Mouse (Mus musculus) stomach, postnatal 0 days (tissue): ENCODE data around the gene Zmym2. TPM values are rescaled to one million over a fixed set of nuclear protein-coding genes. Genes with fewer than 3 reads are reported as not detected.

Source experiments
- ATAC-seq: fragments of 200-750 bp; cut with Nextera tagmentation; 2 replicates; pipeline ENCODE4 v1.8.0; 2017; ENCODE audit not compliant: low FRiP score, low TSS enrichment
- DNase-seq: peaks from one replicate; pipeline ENCODE4 v3.0.0-alpha.2; 2016; ENCODE audit warnings: low spot score
- H3K27ac ChIP-seq: fragments of 300-500 bp; sonication (generic); replicated peaks from 2 replicates; pipeline ENCODE4 v1.5.1; 2014; ENCODE audit warnings: mild to moderate bottlenecking, control low read depth
- H3K27me3 ChIP-seq: fragments of 300-500 bp; sonication (generic); 2 replicates; pipeline ENCODE4 v1.6.1; 2014; ENCODE audit warnings: low read length; ENCODE audit not compliant: control insufficient read depth, insufficient read depth
- H3K36me3 ChIP-seq: fragments of 300-500 bp; sonication (generic); 2 replicates; pipeline ENCODE4 v1.6.1; 2014; ENCODE audit warnings: low read length, mixed read lengths; ENCODE audit not compliant: control insufficient read depth, insufficient read depth
- H3K4me1 ChIP-seq: fragments of 300-500 bp; sonication (generic); replicated peaks from 2 replicates; pipeline ENCODE4 v1.6.1; 2014; ENCODE audit warnings: antibody characterized with exemption; ENCODE audit not compliant: control insufficient read depth, insufficient read depth
- H3K4me2 ChIP-seq: fragments of 300-500 bp; sonication (generic); replicated peaks from 2 replicates; pipeline ENCODE4 v1.6.1; 2014; ENCODE audit warnings: low read depth, mild to moderate bottlenecking, control low read depth, moderate library complexity
- H3K4me3 ChIP-seq: fragments of 300-500 bp; sonication (generic); 2 replicates; pipeline ENCODE4 v1.5.1; 2014; ENCODE audit warnings: low read depth, low read length, control low read depth
- H3K9ac ChIP-seq: fragments of 300-500 bp; sonication (generic); 2 replicates; pipeline ENCODE4 v1.6.1; 2014; ENCODE audit warnings: mild to moderate bottlenecking, low read length, control low read depth, mixed read lengths
- H3K9me3 ChIP-seq: fragments of 300-500 bp; sonication (generic); 2 replicates; pipeline ENCODE4 v1.6.1; 2016; ENCODE audit warnings: low read length; ENCODE audit not compliant: control insufficient read depth
- CTCF ChIP-seq: IDR thresholded peaks from 2 replicates; pipeline ENCODE4 v1.5.1; 2016; ENCODE audit warnings: antibody characterized with exemption, low read depth, mild to moderate bottlenecking, moderate library complexity
- EP300 ChIP-seq: optimal IDR thresholded peaks from 2 replicates; pipeline ENCODE3; 2016; ENCODE audit warnings: antibody characterized with exemption
- WGBS: fragments of 180-500 bp; shearing (Covaris S2); extraction: QIAGEN DNeasy Blood & Tissue Kit; methylation state at CpG from one replicate; pipeline ENCODE4 v1.1.7; 2014; 5-methylcytosine and 5-hydroxymethylcytosine counted together
- polyA plus RNA-seq: library from polyadenylated mRNA; unstranded; fragments of >200 nt; fragmentation: Nextera tagmentation; extraction: Ambion mirVana; gene quantifications from 2 replicates; pipeline ENCODE4 v1.2.1, GENCODE M21; 2015

Gene Zmym2
- polyA plus RNA-seq, 1 experiment from 2014 or later: 11.1 TPM

DNA sequence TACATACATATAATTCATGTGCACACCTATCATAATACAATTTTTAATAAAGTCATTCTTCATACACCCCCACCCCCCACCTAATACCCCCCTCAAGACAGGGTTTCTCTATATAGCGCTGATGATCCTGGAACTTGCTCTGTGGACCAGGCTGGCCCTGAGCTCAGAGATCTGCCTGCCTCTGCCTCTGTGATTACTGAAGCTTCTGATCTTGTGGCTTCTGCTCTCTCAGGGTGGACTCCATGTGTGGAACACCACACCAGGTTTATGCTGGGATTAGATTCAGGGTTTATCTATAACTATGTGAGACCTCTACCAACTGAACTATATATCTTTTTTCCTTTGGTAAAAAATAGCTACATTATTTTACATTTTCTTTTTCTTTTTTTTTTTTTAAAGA is 10.1 kb downstream of the Zmym2 start:
- no peaks in the 10 kb centered on the region for H3K9me3 ChIP-seq
- no peak overlapping the region for H3K27ac ChIP-seq
- no peaks in the 10 kb centered on the region for H3K4me1 ChIP-seq
- TF ChIP-seq CTCF (no peak), EP300 (no peak)
- no peaks in the 10 kb centered on the region for H3K27me3 ChIP-seq
- WGBS: 90% methylated on average over 1 of the region's 1 CpGs
- H3K4me2 ChIP-seq: no peak overlapping the region
- no peak for ATAC-seq
- DNase-seq: no peak
- H3K4me3 ChIP-seq: no peak overlapping the region
- H3K36me3 ChIP-seq: no peaks in the 10 kb centered on the region
- no peak overlapping the region for H3K9ac ChIP-seq

DNA sequence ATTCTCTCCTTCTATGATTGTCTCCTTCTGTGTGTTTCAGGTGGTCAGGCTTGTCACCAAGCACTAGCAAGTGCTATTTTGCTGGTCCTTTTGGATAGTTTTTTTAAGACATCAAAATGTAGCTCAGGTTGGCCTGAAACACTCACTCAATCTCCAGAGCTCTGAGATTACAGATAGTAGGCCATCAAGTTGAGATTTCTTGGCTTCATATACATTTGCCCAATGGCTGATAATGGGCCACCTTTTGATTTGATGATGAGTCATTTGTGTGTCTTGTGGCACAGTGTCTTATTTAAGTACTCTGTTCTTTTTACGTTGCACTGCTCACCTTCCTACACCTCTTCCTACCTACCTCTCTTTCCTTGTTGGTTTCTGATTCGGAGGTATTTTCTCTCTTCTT is 11.0 kb downstream of the Zmym2 start:
- H3K4me2 ChIP-seq: no peak overlapping the region
- ATAC-seq: no peak

DNA sequence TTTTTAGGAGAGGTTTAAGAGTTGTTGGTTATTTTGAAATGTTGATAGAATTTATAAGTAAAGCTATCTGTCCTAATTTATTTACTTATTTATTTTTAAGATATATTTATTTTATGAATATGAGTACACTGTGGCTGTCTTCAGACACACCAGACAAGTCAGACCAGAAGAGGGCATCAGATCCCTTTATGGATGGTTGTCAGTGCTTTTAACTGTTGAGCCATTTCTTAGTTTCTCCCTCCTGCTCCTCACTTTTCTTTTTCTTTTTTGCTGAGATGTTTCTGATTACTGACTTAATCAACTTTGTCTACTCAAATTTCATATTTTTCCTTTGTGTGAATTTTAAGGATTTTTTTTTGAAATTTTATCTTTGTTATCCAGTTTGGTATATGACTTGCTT is 13.2 kb downstream of the Zmym2 start:
- no peaks in the 10 kb centered on the region for H3K9me3 ChIP-seq
- H3K36me3 ChIP-seq: peaks cover 5% of the 10 kb centered on the region; the same call in 1 of the 2 replicates
- H3K4me2 ChIP-seq: no peak overlapping the region

More for the DNA sequence above, 11.0 kb downstream of the Zmym2 start:
- H3K9me3 ChIP-seq: no peaks in the 10 kb centered on the region
- no peak for DNase-seq
- H3K27ac ChIP-seq: no peak overlapping the region
- H3K27me3 ChIP-seq: no peaks in the 10 kb centered on the region
- no peak overlapping the region for H3K4me3 ChIP-seq
- WGBS: 87% methylated on average over 2 of the region's 2 CpGs
- no peak overlapping the region for H3K9ac ChIP-seq
- no peak for TF ChIP-seq EP300
- no peaks in the 10 kb centered on the region for H3K36me3 ChIP-seq
- H3K4me1 ChIP-seq: no peaks in the 10 kb centered on the region

DNA sequence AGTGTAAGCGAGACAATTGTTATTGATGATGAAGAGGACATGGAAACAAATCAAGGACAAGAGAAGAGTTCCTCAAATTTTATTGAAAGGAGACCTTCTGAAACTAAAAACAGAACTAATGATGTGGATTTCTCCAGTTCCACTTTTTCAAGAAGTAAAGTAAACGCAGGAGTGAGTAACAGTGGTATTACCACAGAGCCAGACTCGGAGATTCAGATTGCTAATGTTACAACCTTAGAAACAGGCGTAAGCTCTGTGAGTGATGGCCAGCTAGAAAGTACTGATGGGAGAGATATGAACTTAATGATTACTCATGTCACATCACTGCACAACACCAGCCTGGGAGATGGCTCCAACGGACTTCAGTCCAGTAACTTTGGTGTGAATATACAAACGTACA is 16.6 kb downstream of the Zmym2 start:
- Histone ChIP-seq H3K4me2 (no peak overlapping the region), H3K4me3 (no peak overlapping the region), H3K4me1 (no peaks in the 10 kb centered on the region), H3K36me3 (peaks cover 5% of the 10 kb centered on the region; the same call in 1 of the 2 replicates), H3K9me3 (no peaks in the 10 kb centered on the region), H3K27ac (no peak overlapping the region), H3K27me3 (no peaks in the 10 kb centered on the region), H3K9ac (no peak overlapping the region)
- WGBS: 77% methylated on average over 6 of the region's 6 CpGs
- ATAC-seq (no peak), DNase-seq (no peak)
- TF ChIP-seq CTCF (no peak), EP300 (no peak)

More for the DNA sequence above, 13.2 kb downstream of the Zmym2 start:
- no peak overlapping the region for H3K9ac ChIP-seq
- no peak overlapping the region for H3K27ac ChIP-seq
- ATAC-seq (no peak), DNase-seq (no peak)
- no peaks in the 10 kb centered on the region for H3K4me1 ChIP-seq
- H3K4me3 ChIP-seq: no peak overlapping the region
- H3K27me3 ChIP-seq: no peaks in the 10 kb centered on the region
- TF ChIP-seq CTCF (no peak), EP300 (no peak)

DNA sequence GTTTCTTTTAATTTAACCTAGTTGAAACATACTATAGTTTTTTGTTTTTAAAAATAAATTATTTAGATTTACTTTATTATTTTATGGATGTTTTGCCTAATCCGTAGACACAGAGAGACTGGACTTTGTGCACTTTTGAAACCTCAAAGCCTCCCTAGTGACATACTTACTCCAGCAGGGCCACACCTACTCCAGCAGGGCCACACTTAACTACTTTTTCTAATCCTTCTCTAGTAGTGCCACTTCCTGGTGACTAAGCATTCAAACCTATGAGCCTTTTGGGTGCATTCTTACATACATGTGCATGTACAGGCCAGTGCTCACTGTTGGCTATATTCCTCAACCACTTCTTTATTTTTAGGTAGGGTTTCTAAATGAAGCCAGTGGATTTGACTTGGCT is 19.2 kb downstream of the Zmym2 start:
- H3K4me2 ChIP-seq: no peak overlapping the region
- 83% methylated on average over 1 of the region's 1 CpGs for WGBS
- no peaks in the 10 kb centered on the region for H3K27me3 ChIP-seq
- H3K4me3 ChIP-seq: no peak overlapping the region
- peaks cover 5% of the 10 kb centered on the region; the same call in 1 of the 2 replicates for H3K36me3 ChIP-seq
- no peak for TF ChIP-seq CTCF
- TF ChIP-seq EP300: no peak
- no peak overlapping the region for H3K27ac ChIP-seq
- DNase-seq (no peak), ATAC-seq (peak; percentile 49; the same call in 1 of the 2 replicates)
- H3K9ac ChIP-seq: no peak overlapping the region
- H3K4me1 ChIP-seq: no peaks in the 10 kb centered on the region
- no peaks in the 10 kb centered on the region for H3K9me3 ChIP-seq

DNA sequence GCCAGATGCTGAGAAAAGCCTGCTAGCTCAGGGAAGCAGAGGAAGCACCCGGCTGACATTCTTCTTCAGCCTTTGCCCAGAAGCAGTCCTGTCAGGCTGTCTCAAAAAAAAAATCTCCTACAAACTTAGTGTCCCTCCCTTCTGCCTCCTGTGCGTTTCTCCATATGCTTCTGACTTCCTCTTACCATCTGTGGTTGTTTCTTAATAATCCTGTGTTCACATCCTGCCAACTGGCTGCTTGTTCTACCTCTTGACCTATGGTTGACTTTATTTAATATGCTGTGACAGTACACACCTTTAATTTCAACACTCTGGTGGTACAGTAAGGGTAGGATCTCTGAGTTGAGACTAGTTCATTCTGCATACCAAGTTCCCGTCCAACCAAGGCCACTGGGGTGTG is 32.1 kb downstream of the Zmym2 start:
- no peak for DNase-seq
- 57% methylated on average over 3 of the region's 3 CpGs for WGBS
- 0 out of 2 replicates have a peak, but pooled peaks cover 3% of the 10 kb centered on the region for H3K36me3 ChIP-seq

More for the DNA sequence above, 32.1 kb downstream of the Zmym2 start:
- no peaks in the 10 kb centered on the region for H3K4me1 ChIP-seq
- no peak overlapping the region for H3K9ac ChIP-seq
- no peak overlapping the region for H3K4me3 ChIP-seq
- ATAC-seq: no peak
- H3K27ac ChIP-seq: no peak overlapping the region
- no peaks in the 10 kb centered on the region for H3K27me3 ChIP-seq
- H3K9me3 ChIP-seq: no peaks in the 10 kb centered on the region
- no peak overlapping the region for H3K4me2 ChIP-seq
- TF ChIP-seq CTCF: no peak
- TF ChIP-seq EP300: no peak
